Mouse (Mus musculus) heart, postnatal 36 days (tissue): ENCODE results near the gene Tspan9. TPM values are rescaled to one million over a fixed set of nuclear protein-coding genes. Genes with fewer than 3 reads are reported as not detected.

Experiments used
- DNase-seq, 2 experiments: peaks; one replicate each; pipeline ENCODE4 v3.0.0; 2021 to 2022
- intact Hi-C: fragments of 180-260 bp; cut with DNase I; formaldehyde crosslinking; loops from one replicate; pipeline ENCODE4 v1.15.1; 2025
- total RNA-seq, 2 experiments: library from RNA; stranded (reverse); gene quantifications; 2 replicates each; pipeline ENCODE4 v1.2.3; 2021

The Tspan9 gene
- total RNA-seq, 2 experiments from 2014 or later = 80.9 to 113 TPM

GRCm38 (mm10) chr6:127960203-127960602, 183.2 kb downstream of the Tspan9 start:
- intact Hi-C loops = loop anchor here (10.0 kb wide), 1 partner anchor 345 kb away; the partner anchor contains the start of gene Tead4
- no peak for DNase-seq

- no peak for DNase-seq
- intact Hi-C loops = no loop called here
Measured at GRCm38 (mm10) chr6:127956172-127956571, 187.2 kb downstream of the Tspan9 start.

GRCm38 (mm10) chr6:127953071-127953470, 190.3 kb downstream of the Tspan9 start:
- intact Hi-C loops = no loop called here
- no peak for DNase-seq

- no peak for DNase-seq
- intact Hi-C loops = loop anchor here (5.0 kb wide), 1 partner anchor 448 kb away; no protein-coding TSS in a partner anchor
Measured at GRCm38 (mm10) chr6:127949885-127950284, 193.5 kb downstream of the Tspan9 start.

GRCm38 (mm10) chr6:127948656-127949055, 194.7 kb downstream of the Tspan9 start:
- no peak for DNase-seq
- intact Hi-C loops = loop anchor here (5.0 kb wide), 1 partner anchor 446 kb away; no protein-coding TSS in a partner anchor

- peak; percentile 67 to 71 for DNase-seq
- intact Hi-C loops = loop anchor here (2.0 to 5.0 kb wide), 2 partner anchors 329 to 443 kb away; no protein-coding TSS in a partner anchor
Measured at GRCm38 (mm10) chr6:127945725-127946124, 197.7 kb downstream of the Tspan9 start.

- intact Hi-C loops = no loop called here
- DNase-seq = no peak
Measured at GRCm38 (mm10) chr6:127942421-127942820, 201.0 kb downstream of the Tspan9 start.

- DNase-seq = no peak
- intact Hi-C loops = no loop called here
Measured at GRCm38 (mm10) chr6:127935105-127935504, 208.3 kb downstream of the Tspan9 start.

- intact Hi-C loops = no loop called here
- DNase-seq = peak; percentile 13 to 22
Measured at GRCm38 (mm10) chr6:127933841-127934240, 209.6 kb downstream of the Tspan9 start.

- peak in 1 of 2 experiments; percentile 19 for DNase-seq
- intact Hi-C loops = no loop called here
Measured at GRCm38 (mm10) chr6:127932697-127933096, 210.7 kb downstream of the Tspan9 start.

- intact Hi-C loops = no loop called here
- DNase-seq = no peak
Measured at GRCm38 (mm10) chr6:127928682-127929081, 214.7 kb downstream of the Tspan9 start.

- intact Hi-C loops = no loop called here
- DNase-seq = no peak
Measured at GRCm38 (mm10) chr6:127925915-127926314, 217.5 kb downstream of the Tspan9 start.

- intact Hi-C loops = loop anchor here (5.0 kb wide), 1 partner anchor 382 kb away; no protein-coding TSS in a partner anchor
- no peak for DNase-seq
Measured at GRCm38 (mm10) chr6:127924750-127925149, 218.6 kb downstream of the Tspan9 start.

GRCm38 (mm10) chr6:127923296-127923695, 220.1 kb downstream of the Tspan9 start:
- no peak for DNase-seq
- intact Hi-C loops = loop anchor here (5.0 kb wide), 1 partner anchor 381 kb away; no protein-coding TSS in a partner anchor

- intact Hi-C loops = loop anchor here (2.0 to 5.0 kb wide), 2 partner anchors 303 to 380 kb away; no protein-coding TSS in a partner anchor
- DNase-seq = no peak
Measured at GRCm38 (mm10) chr6:127921996-127922395, 221.4 kb downstream of the Tspan9 start.

GRCm38 (mm10) chr6:127920652-127921051, 222.7 kb downstream of the Tspan9 start:
- peak; percentile 82 to 84 for DNase-seq
- intact Hi-C loops = loop anchor here (2.0 to 5.0 kb wide), 2 partner anchors 302 to 378 kb away; no protein-coding TSS in a partner anchor

- intact Hi-C loops = no loop called here
- no peak for DNase-seq
Measured at GRCm38 (mm10) chr6:127919491-127919890, 223.9 kb downstream of the Tspan9 start.

GRCm38 (mm10) chr6:127917712-127918111, 225.7 kb downstream of the Tspan9 start:
- intact Hi-C loops = no loop called here
- no peak for DNase-seq

- no peak for DNase-seq
- intact Hi-C loops = no loop called here
Measured at GRCm38 (mm10) chr6:127916993-127917392, 226.4 kb downstream of the Tspan9 start.

GRCm38 (mm10) chr6:127912938-127913337, 230.5 kb downstream of the Tspan9 start:
- DNase-seq = no peak
- intact Hi-C loops = no loop called here

- DNase-seq = no peak
- intact Hi-C loops = no loop called here
Measured at GRCm38 (mm10) chr6:127911687-127912086, 231.7 kb downstream of the Tspan9 start.
